Mouse (Mus musculus): ENCODE results near the gene Vmn2r76.

DNA sequence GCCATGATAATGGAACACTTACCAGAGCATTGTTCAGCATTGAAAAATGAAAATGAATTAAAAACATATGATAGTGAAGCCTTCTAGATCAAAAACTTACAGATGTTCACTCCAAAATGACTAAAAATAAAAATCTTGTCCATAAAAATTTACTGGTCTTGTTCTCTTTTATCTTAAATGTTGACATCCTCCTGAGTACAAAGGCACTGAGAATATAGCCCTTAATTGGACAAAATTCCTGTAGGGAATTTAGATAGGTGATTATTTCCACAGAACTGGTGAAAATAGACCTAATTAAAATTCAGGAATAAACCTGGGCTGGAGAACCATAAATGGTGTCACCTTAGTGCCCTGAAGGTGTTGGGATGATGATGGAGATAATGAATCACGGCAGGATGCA, 31.0 kb upstream of the Vmn2r76 start, which contains the start of gene Olfr310:
- TF ChIP-seq ZC3H11A (IDR thresholded peaks at IDR 0.05; ENCODE audit: borderline replicate concordance, low read depth, low read length) (no peak), HCFC1 (IDR thresholded peaks at IDR 0.05; ENCODE audit: borderline replicate concordance, insufficient read depth, low read length) (no peak), MAFK (IDR thresholded peaks at IDR 0.05; ENCODE audit: insufficient read depth, low read depth, low read length) (no peak), CHD2 (IDR thresholded peaks at IDR 0.05; ENCODE audit: low read depth, low read length) (no peak), ZNF384 (IDR thresholded peaks at IDR 0.05; ENCODE audit: low read depth, low read length) (no peak)

Measured in ES-E14 (cell line).